In the genomic region with DNA sequence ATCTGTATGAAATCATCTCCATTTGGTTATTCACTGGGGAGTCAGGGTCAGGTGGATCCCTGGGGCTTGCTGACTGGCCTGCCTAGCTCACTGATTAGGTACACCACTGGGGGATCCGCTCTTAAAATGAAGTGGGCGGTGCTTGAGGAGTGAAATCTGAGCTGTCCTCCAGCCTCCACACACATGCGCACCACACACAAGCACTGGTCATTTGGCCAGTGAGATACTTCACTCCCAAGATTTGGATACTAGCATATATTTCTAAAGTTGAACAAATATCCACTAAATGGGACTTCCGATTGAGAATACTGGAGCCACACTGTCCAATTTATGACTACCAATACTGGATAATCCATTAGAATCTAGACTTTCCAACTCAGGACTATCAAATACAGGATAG, we compare ENCODE assay signal across 7 mouse cellular contexts. TPM values are rescaled to one million over a fixed set of nuclear protein-coding genes. Genes with fewer than 3 reads are reported as not detected.
A peak's percentile ranks its signal among the peaks of the same experiment; 100 is the strongest.
DNase-seq lines count a peak whose midpoint lies in the region.
"Not testable (repeated sequence)": the region's sequence is repeated elsewhere in the genome, so short reads cannot be mapped to it uniquely, and the experiment has no call there.

No protein-coding gene starts in this region.

- peak; percentile 65 to 82 for DNase-seq in adrenal gland, postnatal 4 days (ENCODE audit: low spot score in 2 of 2)
- DNase-seq in frontal cortex, postnatal 10 days (ENCODE audit: low spot score in 2 of 2), result peak; percentile 63 to 64
- peak; percentile 49 for DNase-seq in heart, adult 8-10 months (ENCODE audit: low spot score)
- DNase-seq in kidney, postnatal 4 days, result peak; percentile 53 to 57
- DNase-seq in left cerebral cortex, postnatal 4 days, result peak; percentile 48
- peak; percentile 13 for DNase-seq in right cerebral cortex, postnatal 14 days
- DNase-seq in thymus, postnatal 14 days, result peak; percentile 52

- intact Hi-C loops in left cerebral cortex, postnatal 4 days (cut with DNase I), result not testable (repeated sequence)

RNA-seq across cellular contexts. Expression of a gene that starts 20.9 kb away (rescaled TPM):
- under 1 TPM; 0.40 to 0.62 TPM for total RNA-seq in adrenal gland, postnatal 4 days (2021)
- total RNA-seq in heart, adult 8-10 months (2022), result 1 to 10 TPM in 1 of 4 experiments, under 1 TPM in 1, not detected in 2; 0.59 to 1.3 TPM
- under 1 TPM; 0.48 to 0.84 TPM for total RNA-seq in left cerebral cortex, postnatal 4 days (2021)

Comparison
In these comparisons a context has a peak if more than half of its experiments do, and no peak if none do; other contexts are left out.
1. Peak in every context shown above with its lines: DNase-seq.
2. DNase-seq: peak in every context shown above with its lines; median percentile 74 in adrenal gland, postnatal 4 days; 64 in frontal cortex, postnatal 10 days; 55 in kidney, postnatal 4 days; 52 in thymus, postnatal 14 days; 49 in heart, adult 8-10 months; 48 in left cerebral cortex, postnatal 4 days; 13 in right cerebral cortex, postnatal 14 days.